Mouse (Mus musculus): ENCODE results near the gene Tbccd1. TPM values are rescaled to one million over a fixed set of nuclear protein-coding genes. Genes with fewer than 3 reads are reported as not detected.

Tbccd1 gene
- 11.0 and 11.6 TPM in 2 replicates for polyA plus RNA-seq (2021; fragmentation: Nextera tagmentation)
- long read RNA-seq, experiment 1, transcript Tbccd1-201 (8 exons, 2,803 nt), result major isoform, 8 of 18 reads
- long read RNA-seq, experiment 1, partial matches to known transcripts, result 2 of 18 reads
- long read RNA-seq, experiment 1, other reads (novel, unspliced or antisense), result 5 of 18 reads
- long read RNA-seq, experiment 2, transcript Tbccd1-206 (8 exons, 2,645 nt), result minor isoform, 12 of 90 reads
- long read RNA-seq, experiment 2, transcript Tbccd1-201 (8 exons, 2,803 nt), result major isoform, 18 of 90 reads
- long read RNA-seq, experiment 2, partial matches to known transcripts, result 4 of 90 reads
- long read RNA-seq, experiment 2, other reads (novel, unspliced or antisense), result 53 of 90 reads

GRCm38 (mm10) chr16:22857431-22858113 lies at the start of gene Tbccd1, which contains the start of gene Dnajb11:
Tbccd1 (minus strand) TSS chr16:22857669.
Dnajb11 (plus strand) TSS chr16:22857845.

GRCm38 (mm10) chr16:22890683-22891510 lies 33.4 kb upstream of the Tbccd1 start, which contains the start of gene Ahsg:
Ahsg (plus strand) TSS chr16:22891277.

GRCm38 (mm10) chr16:22811477-22811876 lies 46.0 kb downstream of the Tbccd1 start, which contains the start of gene Crygs:
Crygs (minus strand) TSS chr16:22811577.

Other genes with a start within 250 kb of the Tbccd1 start
- 116 and 125 TPM in 2 replicates for gene Dgkg, start 200.4 kb downstream of the Tbccd1 start, polyA plus RNA-seq (2021; fragmentation: Nextera tagmentation)
- 0.23 and 0.45 TPM in 2 replicates for gene Crygs, start 46.1 kb downstream of the Tbccd1 start, polyA plus RNA-seq (2021; fragmentation: Nextera tagmentation)
- 90.9 and 101 TPM in 2 replicates for gene Dnajb11, start 176 bp upstream of the Tbccd1 start, polyA plus RNA-seq (2021; fragmentation: Nextera tagmentation)
- not detected in 2 replicates for gene Ahsg, start 33.6 kb upstream of the Tbccd1 start, polyA plus RNA-seq (2021; fragmentation: Nextera tagmentation)
- gene Fetub, start 60.7 kb upstream of the Tbccd1 start, polyA plus RNA-seq (2021; fragmentation: Nextera tagmentation), result 0.18 and 0.30 TPM in 2 replicates
- not detected in 2 replicates for gene Hrg, start 93.4 kb upstream of the Tbccd1 start, polyA plus RNA-seq (2021; fragmentation: Nextera tagmentation)
- gene Kng2, start 171.8 kb upstream of the Tbccd1 start, polyA plus RNA-seq (2021; fragmentation: Nextera tagmentation), result not detected in 2 replicates
- not detected in 2 replicates for gene Kng1, start 200.2 kb upstream of the Tbccd1 start, polyA plus RNA-seq (2021; fragmentation: Nextera tagmentation)
- 973 and 1,001 TPM in 2 replicates for gene Eif4a2, start 249.8 kb upstream of the Tbccd1 start, polyA plus RNA-seq (2021; fragmentation: Nextera tagmentation)